Mouse (Mus musculus): ENCODE measurements at regions not wholly inside any gene's neighbourhood (a gene's known extent, or its start where the extent isn't known, plus 50 kb on each side); places are given as distances from the start of the nearest gene placed in this dataset.

DNA sequence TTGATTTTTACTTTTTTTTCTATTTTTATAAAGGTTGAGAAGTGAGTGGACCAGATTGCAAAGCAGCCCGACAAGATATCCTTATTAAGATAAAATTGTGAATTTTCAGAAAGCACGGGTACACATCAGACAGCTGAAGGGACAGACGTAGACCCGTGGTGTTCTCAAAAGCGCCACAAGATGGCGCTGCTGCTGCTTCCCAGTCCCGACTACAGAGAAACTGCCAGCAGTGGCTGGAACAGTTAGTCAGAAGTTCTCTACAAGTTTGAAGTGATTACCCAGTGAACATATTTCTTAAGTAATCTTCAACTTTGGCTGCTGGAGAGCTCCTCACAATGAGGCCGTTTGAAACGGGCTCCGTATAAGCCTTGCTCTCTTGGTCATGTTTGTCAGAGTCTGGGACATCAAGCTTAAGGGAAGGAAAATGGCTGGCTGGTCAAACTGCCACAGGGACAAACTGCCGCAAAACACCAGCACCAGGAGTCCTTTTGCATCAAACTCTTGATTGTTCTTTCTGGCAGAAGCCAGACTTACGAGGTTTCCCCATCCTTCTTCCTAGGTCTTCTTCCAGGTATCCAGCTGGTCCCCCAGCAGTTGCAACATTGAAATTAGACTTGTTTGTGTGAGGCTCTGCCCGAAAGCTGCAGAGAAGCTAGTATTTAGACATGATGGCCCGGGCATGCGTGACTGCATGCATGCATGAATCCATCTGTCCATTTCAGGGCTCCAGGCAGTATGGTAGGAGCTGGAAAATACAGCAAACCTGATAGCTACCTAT, 106.0 kb upstream of the Chd6 start:
- peak; percentile 85; the same call in 1 of the 2 replicates for TF ChIP-seq CTCF (IDR thresholded peaks at IDR 0.05; ENCODE audit: extremely low read depth, insufficient read length, insufficient replicate concordance, low read depth, low read length)
- no peak for TF ChIP-seq POLR2A (IDR thresholded peaks at IDR 0.05; ENCODE audit: low read depth, low read length)

All from small intestine, adult 2 months (tissue).